Comparison of ENCODE assay signal across 8 mouse cellular contexts in the genomic region with DNA sequence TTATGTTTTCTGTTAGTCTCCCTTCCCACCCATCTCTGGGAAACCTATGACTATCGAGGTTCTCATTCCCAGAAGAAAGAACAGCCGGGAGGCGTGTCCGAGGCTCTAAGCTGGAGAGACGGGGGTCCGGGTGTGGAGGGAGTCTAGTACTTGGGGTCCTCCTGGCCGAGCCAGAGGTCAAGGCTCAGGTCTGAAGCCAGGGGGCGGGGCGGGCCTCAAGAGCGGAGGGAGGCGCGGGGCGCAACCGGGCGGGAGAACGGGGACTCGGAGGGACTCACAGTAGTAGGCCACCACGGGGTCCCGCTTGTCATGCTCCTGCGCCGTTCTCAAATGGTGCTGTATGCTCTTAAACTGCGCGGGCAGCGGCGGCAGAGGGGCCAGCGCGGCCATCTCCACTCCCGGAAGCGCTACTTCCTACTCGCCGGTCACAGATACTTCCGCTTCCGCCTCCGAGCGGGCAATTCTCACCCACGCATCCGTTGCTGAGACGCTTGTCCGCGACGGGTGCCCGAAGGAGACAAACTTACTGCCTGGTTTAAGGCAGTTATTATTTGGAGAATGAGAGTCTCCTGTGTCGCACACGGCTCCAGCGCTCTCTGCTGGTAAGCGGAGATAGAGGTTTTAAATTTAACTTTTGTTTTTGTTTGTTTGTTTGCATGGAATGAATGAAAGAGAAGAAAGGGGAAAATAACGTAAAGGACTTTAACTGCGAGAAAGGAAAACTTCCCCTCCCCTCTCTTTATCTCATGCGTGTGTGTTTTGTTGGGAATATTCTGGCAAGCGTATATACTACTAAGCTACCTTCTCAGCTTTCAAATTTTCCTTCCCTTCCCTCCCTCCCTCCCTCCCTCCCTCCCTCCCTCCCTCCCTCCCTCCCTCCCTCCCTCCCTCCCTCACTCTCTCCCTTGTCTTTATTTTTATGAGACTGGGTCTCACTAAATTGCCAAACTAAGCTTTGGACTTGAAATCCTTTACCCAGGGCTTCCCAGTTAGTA. TPM values are rescaled to one million over a fixed set of nuclear protein-coding genes. Genes with fewer than 3 reads are reported as not detected.
DNase-seq lines count a peak whose midpoint lies in the region; ATAC-seq and TF ChIP-seq lines count a peak whose summit lies in the region.

Gene Vta1 (minus strand): TSS at position 489 of the 995 bp plus-strand sequence.
Gene Nmbr (plus strand): TSS at position 520 of the 995 bp plus-strand sequence.

- 0 out of 2 replicates have a peak, but pooled peaks have one; percentile 29 for TF ChIP-seq EP300 in ES-Bruce4 (IDR thresholded peaks at IDR 0.05; ENCODE audit: insufficient read depth, low read depth, low read length)
- peak; percentile 76; the same call in 1 of the 2 replicates for TF ChIP-seq EP300 in liver, postnatal 0 days (IDR thresholded peaks at IDR 0.05; ENCODE audit: low read depth)

- TF ChIP-seq CTCF in ES-Bruce4 (IDR thresholded peaks at IDR 0.05; ENCODE audit: low read depth, low read length), result peak; percentile 68
- TF ChIP-seq CTCF in liver, postnatal 0 days (IDR thresholded peaks at IDR 0.05; ENCODE audit: low read depth), result peak; percentile 86

- H3K27ac ChIP-seq in ES-Bruce4 (ENCODE audit: insufficient read depth, low read length), result no peak within 1 kb of the TSS
- H3K27ac ChIP-seq in forebrain, embryonic 13.5 days, result peak within 1 kb of the TSS; percentile 49; the same call in 1 of the 2 replicates
- peak within 1 kb of the TSS; percentile 88 for H3K27ac ChIP-seq in liver, postnatal 0 days (ENCODE audit: low read depth)
- peak within 1 kb of the TSS; percentile 84 for H3K27ac ChIP-seq in neural tube, embryonic 14.5 days (ENCODE audit: low read depth, low read length)

- DNase-seq in heart, postnatal 10 days, result peak; percentile 99
- peak; percentile 95 for DNase-seq in large intestine, adult 2 months (ENCODE audit: low read depth, low spot score)
- DNase-seq in liver, postnatal 0 days, result peak; percentile 96
- DNase-seq in testis, postnatal 10 days (ENCODE audit: low spot score), result peak; percentile 96

- peak within 1 kb of the TSS; percentile 77 for H3K9ac ChIP-seq in ES-Bruce4 (ENCODE audit: low read depth, poor library complexity, severe bottlenecking)
- H3K9ac ChIP-seq in forebrain, embryonic 13.5 days, result peak within 1 kb of the TSS; percentile 76
- peak within 1 kb of the TSS; percentile 95 for H3K9ac ChIP-seq in liver, postnatal 0 days (replicated peaks)
- H3K9ac ChIP-seq in neural tube, embryonic 14.5 days (replicated peaks; ENCODE audit: low read depth, low read length), result peak within 1 kb of the TSS; percentile 84

- WGBS in forebrain, embryonic 13.5 days, result under 1% methylated on average over 47 of the region's 50 CpGs
- under 1% methylated on average over 50 of the region's 50 CpGs for WGBS in large intestine, adult 2 months
- under 1% methylated on average over 46 of the region's 50 CpGs for WGBS in liver, postnatal 0 days (ENCODE audit: insufficient replicate concordance)
- under 1% methylated on average over 50 of the region's 50 CpGs for WGBS in neural tube, embryonic 14.5 days

- no peak for TF ChIP-seq POLR2A in ES-Bruce4 (IDR thresholded peaks at IDR 0.05; ENCODE audit: insufficient read depth, low read length)

- H3K27me3 ChIP-seq in ES-Bruce4 (ENCODE audit: control insufficient read depth, insufficient read depth, low read length, poor library complexity, severe bottlenecking), result no peaks in the 10 kb centered on the region
- no peaks in the 10 kb centered on the region for H3K27me3 ChIP-seq in forebrain, embryonic 13.5 days
- no peaks in the 10 kb centered on the region for H3K27me3 ChIP-seq in liver, postnatal 0 days (ENCODE audit: insufficient read depth, low read length)
- H3K27me3 ChIP-seq in neural tube, embryonic 14.5 days (ENCODE audit: control insufficient read depth, insufficient read depth, low read length), result no peaks in the 10 kb centered on the region; the same call in 1 of the 2 replicates

- ATAC-seq in cerebellum, adult (ENCODE audit: insufficient number of reproducible peaks, low FRiP score, low TSS enrichment), result peak; percentile 97
- ATAC-seq in forebrain, embryonic 13.5 days, result peak; percentile 98
- peak; percentile 99 for ATAC-seq in liver, postnatal 0 days
- ATAC-seq in neural tube, embryonic 14.5 days (ENCODE audit: low read depth), result peak; percentile 98

- H3K4me3 ChIP-seq in ES-Bruce4 (ENCODE audit: low read depth, low read length), result peak within 1 kb of the TSS; percentile 93
- peak within 1 kb of the TSS; percentile 88 for H3K4me3 ChIP-seq in forebrain, embryonic 13.5 days
- peak within 1 kb of the TSS; percentile 100 for H3K4me3 ChIP-seq in liver, postnatal 0 days (ENCODE audit: low read depth, low read length)
- peak within 1 kb of the TSS; percentile 94 for H3K4me3 ChIP-seq in neural tube, embryonic 14.5 days (ENCODE audit: low read depth, low read length)

- no peaks in the 10 kb centered on the region for H3K36me3 ChIP-seq in ES-Bruce4 (ENCODE audit: control insufficient read depth, insufficient read depth, low read length, poor library complexity, severe bottlenecking)
- H3K36me3 ChIP-seq in forebrain, embryonic 13.5 days (ENCODE audit: poor library complexity, severe bottlenecking), result no peaks in the 10 kb centered on the region
- no peaks in the 10 kb centered on the region for H3K36me3 ChIP-seq in liver, postnatal 0 days (replicated peaks; ENCODE audit: insufficient read depth, low read length)
- H3K36me3 ChIP-seq in neural tube, embryonic 14.5 days (ENCODE audit: control insufficient read depth, insufficient read depth, low read length), result no peaks in the 10 kb centered on the region

- H3K4me1 ChIP-seq in ES-Bruce4 (ENCODE audit: control insufficient read depth, insufficient read depth, low read length), result no peaks in the 10 kb centered on the region
- peaks cover 20% of the 10 kb centered on the region for H3K4me1 ChIP-seq in forebrain, embryonic 13.5 days
- H3K4me1 ChIP-seq in liver, postnatal 0 days (ENCODE audit: insufficient read depth), result peaks cover 10% of the 10 kb centered on the region
- H3K4me1 ChIP-seq in neural tube, embryonic 14.5 days (ENCODE audit: control insufficient read depth, insufficient read depth, low read length), result peaks cover 17% of the 10 kb centered on the region

- H3K4me2 ChIP-seq in forebrain, embryonic 13.5 days, result peak within 1 kb of the TSS; percentile 67
- H3K4me2 ChIP-seq in liver, postnatal 0 days (ENCODE audit: low read depth, low read length), result peak within 1 kb of the TSS; percentile 73
- H3K4me2 ChIP-seq in neural tube, embryonic 14.5 days (ENCODE audit: low read depth, low read length), result peak within 1 kb of the TSS; percentile 74

- intact Hi-C loops in heart, postnatal 10 days (cut with DNase I), result loop anchor here (1.0 to 10.0 kb wide), 4 partner anchors 161 to 1687 kb away; partner anchors contain the start of gene Adgrg6

- H3K9me3 ChIP-seq in ES-Bruce4 (replicated peaks; ENCODE audit: control insufficient read depth, insufficient read depth, low read length, poor library complexity, severe bottlenecking), result no peaks in the 10 kb centered on the region
- no peaks in the 10 kb centered on the region for H3K9me3 ChIP-seq in forebrain, embryonic 13.5 days (replicated peaks)
- H3K9me3 ChIP-seq in liver, postnatal 0 days (ENCODE audit: low read length), result no peaks in the 10 kb centered on the region
- H3K9me3 ChIP-seq in neural tube, embryonic 14.5 days (ENCODE audit: control insufficient read depth, low read length), result no peaks in the 10 kb centered on the region

RNA-seq across cellular contexts. Expression of gene Vta1, which starts in this region (rescaled TPM):
- 99.8 and 113 TPM in 2 replicates for polyA plus RNA-seq in ES-Bruce4 (2011; ENCODE audit: insufficient read depth, insufficient read length, low read depth, missing spikeins)
- polyA plus RNA-seq in forebrain, embryonic 13.5 days (2015; fragmentation: Nextera tagmentation; extraction: Ambion mirVana), result 173 and 187 TPM in 2 replicates
- total RNA-seq in heart, postnatal 10 days (2021), result 10 to 100 TPM; 36.5 to 44.5 TPM
- polyA plus RNA-seq in large intestine, adult 2 months (2012; rRNA removed), result 86.2 and 89.4 TPM in 2 replicates
- 34.5 and 37.6 TPM in 2 replicates for polyA plus RNA-seq in liver, postnatal 0 days (2015; fragmentation: Nextera tagmentation; extraction: Ambion mirVana)
- polyA plus RNA-seq in neural tube, embryonic 14.5 days (2014; fragmentation: Nextera tagmentation; extraction: Ambion mirVana), result 218 and 224 TPM in 2 replicates

RNA-seq across cellular contexts. Expression of gene Nmbr, which starts in this region (rescaled TPM):
- 0.90 and 2.4 TPM in 2 replicates for polyA plus RNA-seq in ES-Bruce4 (2011; ENCODE audit: insufficient read depth, insufficient read length, low read depth, missing spikeins)
- 0.84 and 0.88 TPM in 2 replicates for polyA plus RNA-seq in forebrain, embryonic 13.5 days (2015; fragmentation: Nextera tagmentation; extraction: Ambion mirVana)
- not detected for total RNA-seq in heart, postnatal 10 days (2021)
- not detected in 2 replicates for polyA plus RNA-seq in large intestine, adult 2 months (2012; rRNA removed)
- not detected in 2 replicates for polyA plus RNA-seq in liver, postnatal 0 days (2015; fragmentation: Nextera tagmentation; extraction: Ambion mirVana)
- 2.9 and 3.4 TPM in 2 replicates for polyA plus RNA-seq in neural tube, embryonic 14.5 days (2014; fragmentation: Nextera tagmentation; extraction: Ambion mirVana)
